Mouse (Mus musculus) hindbrain, embryonic 12.5 days (tissue): ENCODE data around the gene Zfp69. TPM values are rescaled to one million over a fixed set of nuclear protein-coding genes. Genes with fewer than 3 reads are reported as not detected.
A peak's percentile ranks its signal among the peaks of the same experiment; 100 is the strongest.

ENCODE experiments used
- ATAC-seq: fragments of 200-750 bp; cut with Nextera tagmentation; 2 replicates; pipeline ENCODE4 v1.8.0; 2017; ENCODE audit warnings: moderate TSS enrichment; ENCODE audit not compliant: low FRiP score
- H3K27ac ChIP-seq: fragments of 300-500 bp; sonication (generic); 2 replicates; pipeline ENCODE4 v1.5.1; 2016; ENCODE audit warnings: mild to moderate bottlenecking
- H3K27me3 ChIP-seq: fragments of 300-500 bp; sonication (generic); 2 replicates; pipeline ENCODE4 v1.6.1; 2016; ENCODE audit warnings: mild to moderate bottlenecking
- H3K36me3 ChIP-seq: fragments of 300-500 bp; sonication (generic); 2 replicates; pipeline ENCODE4 v1.6.1; 2016; ENCODE audit warnings: mild to moderate bottlenecking
- H3K4me1 ChIP-seq: fragments of 300-500 bp; sonication (generic); 2 replicates; pipeline ENCODE4 v1.6.1; 2016
- H3K4me2 ChIP-seq: fragments of 300-500 bp; sonication (generic); replicated peaks from 2 replicates; pipeline ENCODE4 v1.6.1; 2016; ENCODE audit warnings: mild to moderate bottlenecking
- H3K4me3 ChIP-seq: fragments of 300-500 bp; sonication (generic); 2 replicates; pipeline ENCODE4 v1.5.1; 2016; ENCODE audit warnings: mild to moderate bottlenecking
- H3K9ac ChIP-seq: fragments of 300-500 bp; sonication (generic); 2 replicates; pipeline ENCODE4 v1.6.1; 2016; ENCODE audit warnings: mild to moderate bottlenecking, moderate library complexity
- H3K9me3 ChIP-seq: fragments of 300-500 bp; sonication (generic); replicated peaks from 2 replicates; pipeline ENCODE4 v1.6.1; 2016; ENCODE audit warnings: mild to moderate bottlenecking
- WGBS: fragments of 180-500 bp; shearing (Covaris S2); methylation state at CpG from one replicate; pipeline ENCODE4 v1.1.7; 2016; 5-methylcytosine and 5-hydroxymethylcytosine counted together
- polyA plus RNA-seq: library from polyadenylated mRNA; unstranded; fragments of >200 nt; fragmentation: Nextera tagmentation; extraction: Ambion mirVana; gene quantifications from 2 replicates; pipeline ENCODE4 v1.2.1, GENCODE M21; 2016

The Zfp69 gene
- polyA plus RNA-seq, 1 experiment from 2014 or later = 10.1 TPM

DNA sequence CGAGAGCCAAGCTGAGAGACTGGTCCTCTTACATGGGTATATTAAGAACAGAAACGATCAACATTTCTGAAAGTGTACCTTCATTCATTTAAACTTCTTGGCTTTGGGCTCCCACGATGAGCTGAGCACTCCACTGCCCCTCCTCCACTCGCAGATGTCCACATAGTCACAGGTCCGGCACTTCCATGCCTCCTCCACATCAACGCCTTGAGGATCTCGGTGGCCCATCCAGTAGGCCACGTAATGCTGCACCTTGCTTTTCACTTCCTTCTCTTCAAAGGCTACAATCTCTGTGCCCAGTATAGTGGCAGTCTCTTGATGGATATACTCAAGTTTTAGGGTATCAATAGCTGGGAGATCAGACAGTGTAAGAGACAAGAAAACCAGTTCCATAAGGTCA lies 30.0 kb downstream of the Zfp69 start:
- Histone ChIP-seq H3K36me3 (peaks cover 32% of the 10 kb centered on the region), H3K4me3 (no peak overlapping the region), H3K27me3 (no peaks in the 10 kb centered on the region), H3K9ac (no peak overlapping the region), H3K9me3 (0 out of 2 replicates have a peak, but pooled peaks cover 5% of the 10 kb centered on the region), H3K4me1 (peaks cover 9% of the 10 kb centered on the region), H3K4me2 (no peak overlapping the region), H3K27ac (no peak overlapping the region)
- WGBS = 95% methylated on average over 8 of the region's 8 CpGs
- ATAC-seq = no peak

- H3K4me1 ChIP-seq = no peaks in the 10 kb centered on the region
- H3K9me3 ChIP-seq = no peaks in the 10 kb centered on the region
- H3K36me3 ChIP-seq = peaks cover 1% of the 10 kb centered on the region; the same call in 1 of the 2 replicates
- H3K9ac ChIP-seq = no peak overlapping the region
- no peak for ATAC-seq
- H3K27me3 ChIP-seq = no peaks in the 10 kb centered on the region
- 78% methylated on average over 4 of the region's 4 CpGs for WGBS
- no peak overlapping the region for H3K4me2 ChIP-seq
- no peak overlapping the region for H3K27ac ChIP-seq
- H3K4me3 ChIP-seq = no peak overlapping the region
These were observed 37.0 kb downstream of the Zfp69 start for GRCm38 (mm10) chr4:120914501-120914900.

GRCm38 (mm10) chr4:120913861-120914260 lies 37.6 kb downstream of the Zfp69 start:
- H3K9me3 ChIP-seq = no peaks in the 10 kb centered on the region
- no peak overlapping the region for H3K4me3 ChIP-seq
- ATAC-seq = no peak
- no peaks in the 10 kb centered on the region for H3K27me3 ChIP-seq
- H3K36me3 ChIP-seq = no peaks in the 10 kb centered on the region
- H3K9ac ChIP-seq = no peak overlapping the region
- H3K27ac ChIP-seq = no peak overlapping the region
- 83% methylated on average over 1 of the region's 1 CpGs for WGBS
- H3K4me2 ChIP-seq = no peak overlapping the region
- no peaks in the 10 kb centered on the region for H3K4me1 ChIP-seq

GRCm38 (mm10) chr4:120913443-120913842 lies 38.1 kb downstream of the Zfp69 start:
- ATAC-seq = no peak
- no peak overlapping the region for H3K9ac ChIP-seq
- no peaks in the 10 kb centered on the region for H3K27me3 ChIP-seq
- H3K4me1 ChIP-seq = no peaks in the 10 kb centered on the region
- no peak overlapping the region for H3K4me3 ChIP-seq
- H3K27ac ChIP-seq = no peak overlapping the region
- WGBS = 66% methylated on average over 8 of the region's 8 CpGs
- no peaks in the 10 kb centered on the region for H3K36me3 ChIP-seq
- no peak overlapping the region for H3K4me2 ChIP-seq
- no peaks in the 10 kb centered on the region for H3K9me3 ChIP-seq

GRCm38 (mm10) chr4:120912866-120913265 lies 38.6 kb downstream of the Zfp69 start:
- WGBS = 59% methylated on average over 4 of the region's 4 CpGs
- H3K9me3 ChIP-seq = no peaks in the 10 kb centered on the region
- no peak overlapping the region for H3K4me3 ChIP-seq
- H3K27me3 ChIP-seq = no peaks in the 10 kb centered on the region
- H3K9ac ChIP-seq = no peak overlapping the region
- no peak for ATAC-seq
- no peaks in the 10 kb centered on the region for H3K4me1 ChIP-seq
- H3K36me3 ChIP-seq = no peaks in the 10 kb centered on the region
- H3K4me2 ChIP-seq = no peak overlapping the region
- no peak overlapping the region for H3K27ac ChIP-seq

- no peaks in the 10 kb centered on the region for H3K36me3 ChIP-seq
- WGBS = 88% methylated on average over 6 of the region's 6 CpGs
- H3K4me2 ChIP-seq = no peak overlapping the region
- no peaks in the 10 kb centered on the region for H3K27me3 ChIP-seq
- H3K9ac ChIP-seq = no peak overlapping the region
- no peak for ATAC-seq
- H3K27ac ChIP-seq = no peak overlapping the region
- no peaks in the 10 kb centered on the region for H3K4me1 ChIP-seq
- H3K9me3 ChIP-seq = no peaks in the 10 kb centered on the region
- no peak overlapping the region for H3K4me3 ChIP-seq
These were observed 40.4 kb downstream of the Zfp69 start for GRCm38 (mm10) chr4:120911086-120911485.

DNA sequence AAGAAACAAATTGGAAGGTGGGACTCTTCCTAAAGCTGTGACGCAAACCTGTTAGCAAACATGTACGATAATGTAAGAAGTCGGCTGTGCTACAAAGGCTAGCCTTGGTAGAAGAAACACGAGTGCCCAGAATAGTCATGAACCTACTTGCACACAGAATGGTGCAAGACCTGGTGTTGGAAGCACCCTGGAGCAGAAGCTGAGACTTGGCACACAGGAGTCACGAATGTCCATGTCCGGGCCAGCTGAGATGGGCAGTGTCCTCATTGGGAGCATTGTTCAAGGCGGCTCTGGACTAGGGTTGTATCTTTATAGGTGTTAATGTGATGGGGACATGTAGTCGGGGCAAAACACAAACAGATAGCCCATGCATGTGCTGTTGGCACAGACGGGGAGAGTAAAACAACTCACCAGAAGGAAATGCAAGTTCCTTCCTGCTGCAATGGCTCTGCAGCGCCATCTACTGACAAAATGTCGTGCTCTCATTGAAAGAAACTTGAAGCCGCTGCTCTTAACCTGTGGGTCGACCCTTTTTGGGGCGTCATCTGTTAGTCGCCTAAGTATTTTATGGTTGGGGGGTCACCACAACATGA lies 41.8 kb downstream of the Zfp69 start:
- no peaks in the 10 kb centered on the region for H3K9me3 ChIP-seq
- 33% methylated on average over 15 of the region's 15 CpGs for WGBS
- H3K27me3 ChIP-seq = no peaks in the 10 kb centered on the region
- ATAC-seq = peak; percentile 46; the same call in 1 of the 2 replicates
- no peak overlapping the region for H3K4me3 ChIP-seq
- no peak overlapping the region for H3K4me2 ChIP-seq
- H3K27ac ChIP-seq = no peak overlapping the region
- H3K9ac ChIP-seq = no peak overlapping the region
- H3K4me1 ChIP-seq = no peaks in the 10 kb centered on the region
- no peaks in the 10 kb centered on the region for H3K36me3 ChIP-seq

DNA sequence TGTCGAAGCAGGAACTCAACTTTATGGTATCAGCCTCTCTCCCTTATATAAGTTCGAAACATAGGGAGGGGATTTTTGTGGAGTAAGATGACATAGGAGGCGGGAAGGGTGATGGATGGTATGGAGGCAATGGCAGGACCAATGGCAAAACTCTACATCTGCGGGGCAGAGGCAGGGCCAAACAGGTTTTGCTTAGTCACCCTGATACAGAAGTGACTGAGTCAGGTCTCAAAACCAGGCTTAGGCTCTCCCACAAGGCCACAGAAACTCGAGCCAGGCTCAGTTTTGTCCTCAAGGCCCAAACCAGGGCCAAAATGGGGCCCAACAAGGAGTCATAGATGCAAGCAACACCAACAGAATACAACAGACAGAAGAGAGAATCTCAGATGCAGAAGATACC lies 45.9 kb downstream of the Zfp69 start:
- 75% methylated on average over 5 of the region's 5 CpGs for WGBS
- Histone ChIP-seq H3K4me3 (no peak overlapping the region), H3K4me2 (no peak overlapping the region), H3K27ac (no peak overlapping the region), H3K27me3 (no peaks in the 10 kb centered on the region), H3K9ac (no peak overlapping the region), H3K36me3 (no peaks in the 10 kb centered on the region), H3K9me3 (no peaks in the 10 kb centered on the region), H3K4me1 (no peaks in the 10 kb centered on the region)
- no peak for ATAC-seq

GRCm38 (mm10) chr4:120904533-120904932 lies 47.0 kb downstream of the Zfp69 start:
- no peak for ATAC-seq
- no peaks in the 10 kb centered on the region for H3K27me3 ChIP-seq
- no peaks in the 10 kb centered on the region for H3K36me3 ChIP-seq
- WGBS = 83% methylated on average over 4 of the region's 4 CpGs
- H3K9ac ChIP-seq = no peak overlapping the region
- no peak overlapping the region for H3K4me3 ChIP-seq
- H3K9me3 ChIP-seq = no peaks in the 10 kb centered on the region
- H3K4me1 ChIP-seq = no peaks in the 10 kb centered on the region
- no peak overlapping the region for H3K27ac ChIP-seq
- no peak overlapping the region for H3K4me2 ChIP-seq

DNA sequence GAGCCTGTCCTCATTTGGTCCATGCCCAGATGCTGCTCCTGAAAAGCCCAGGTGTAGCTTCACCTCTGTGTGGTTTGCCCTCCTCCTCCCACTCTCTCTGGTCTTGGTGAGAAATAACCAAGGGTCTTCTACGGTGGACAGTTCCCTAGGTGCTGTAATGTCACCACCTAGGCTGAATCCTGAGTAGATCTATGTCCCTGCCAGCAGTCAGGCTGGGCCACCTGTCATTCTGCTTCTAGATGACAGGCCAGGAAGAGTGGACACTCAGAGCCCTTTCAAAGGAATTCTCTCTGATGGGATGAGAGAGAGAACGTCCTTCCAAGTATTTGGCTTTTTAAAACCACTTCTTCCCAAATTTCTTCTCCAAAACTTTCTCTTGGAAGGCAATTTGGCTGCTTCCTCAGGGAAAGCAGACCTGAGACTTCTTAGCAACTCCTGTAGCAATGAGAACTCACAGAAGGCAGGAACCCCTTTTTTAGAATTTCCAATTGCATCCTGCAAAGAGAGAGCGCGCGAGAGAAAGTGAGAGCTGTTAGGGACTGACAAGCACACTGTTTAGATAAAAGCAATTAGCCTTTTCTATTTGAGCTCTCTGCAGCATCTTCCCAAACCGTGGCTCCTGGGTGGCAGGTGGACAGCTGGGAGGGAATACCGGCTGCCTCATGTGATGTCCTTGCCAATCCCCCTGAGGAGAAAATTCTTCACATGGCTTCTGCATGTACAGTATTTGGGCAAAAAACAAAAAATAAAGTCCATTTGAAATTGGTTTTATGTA lies 55.5 kb downstream of the Zfp69 start:
- no peaks in the 10 kb centered on the region for H3K36me3 ChIP-seq
- H3K27me3 ChIP-seq = 0 out of 2 replicates have a peak, but pooled peaks cover 2% of the 10 kb centered on the region
- H3K27ac ChIP-seq = no peak overlapping the region
- WGBS = 84% methylated on average over 7 of the region's 7 CpGs
- no peak for ATAC-seq
- H3K9ac ChIP-seq = no peak overlapping the region
- no peak overlapping the region for H3K4me3 ChIP-seq
- peaks cover 6% of the 10 kb centered on the region for H3K4me1 ChIP-seq
- H3K4me2 ChIP-seq = no peak overlapping the region
- no peaks in the 10 kb centered on the region for H3K9me3 ChIP-seq

DNA sequence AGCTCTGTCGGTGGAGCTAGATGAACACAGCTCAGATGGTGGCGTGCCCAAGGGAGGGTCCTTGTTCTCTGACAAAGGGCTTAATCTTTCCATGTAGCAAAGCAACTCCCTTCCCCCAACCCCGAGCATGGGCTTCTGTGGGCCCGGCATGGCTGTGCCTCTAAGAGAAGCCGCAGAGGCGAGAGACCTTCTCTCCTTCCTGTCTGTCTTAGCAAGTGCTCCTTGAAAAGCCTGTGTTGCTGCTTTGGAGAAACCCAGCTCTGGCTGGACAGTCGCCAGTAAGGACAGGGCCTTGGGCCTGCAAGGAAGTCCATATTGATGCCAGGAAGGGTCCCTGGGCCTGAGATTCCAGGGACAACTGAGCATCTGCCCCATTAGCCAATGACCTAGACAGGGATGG lies 56.3 kb downstream of the Zfp69 start:
- 85% methylated on average over 7 of the region's 7 CpGs for WGBS
- Histone ChIP-seq H3K27ac (no peak overlapping the region), H3K4me3 (no peak overlapping the region), H3K36me3 (no peaks in the 10 kb centered on the region), H3K9me3 (no peaks in the 10 kb centered on the region), H3K9ac (no peak overlapping the region), H3K4me2 (no peak overlapping the region), H3K27me3 (0 out of 2 replicates have a peak, but pooled peaks cover 2% of the 10 kb centered on the region), H3K4me1 (peaks cover 13% of the 10 kb centered on the region)
- ATAC-seq = no peak

- Histone ChIP-seq H3K9me3 (no peaks in the 10 kb centered on the region), H3K27me3 (0 out of 2 replicates have a peak, but pooled peaks cover 2% of the 10 kb centered on the region), H3K27ac (no peak overlapping the region), H3K4me3 (no peak overlapping the region), H3K4me1 (peaks cover 16% of the 10 kb centered on the region), H3K9ac (no peak overlapping the region), H3K4me2 (no peak overlapping the region), H3K36me3 (no peaks in the 10 kb centered on the region)
- WGBS = 72% methylated on average over 11 of the region's 11 CpGs
- ATAC-seq = no peak
These were observed 56.9 kb downstream of the Zfp69 start for GRCm38 (mm10) chr4:120894584-120894983.
